Mouse (Mus musculus): Measurements from ENCODE around the gene Sh2b1. TPM values are rescaled to one million over a fixed set of nuclear protein-coding genes. Genes with fewer than 3 reads are reported as not detected.

Sh2b1 gene
- total and polyA plus RNA-seq, 2 experiments from 2014 or later, result 30.3 to 34.5 TPM

DNA sequence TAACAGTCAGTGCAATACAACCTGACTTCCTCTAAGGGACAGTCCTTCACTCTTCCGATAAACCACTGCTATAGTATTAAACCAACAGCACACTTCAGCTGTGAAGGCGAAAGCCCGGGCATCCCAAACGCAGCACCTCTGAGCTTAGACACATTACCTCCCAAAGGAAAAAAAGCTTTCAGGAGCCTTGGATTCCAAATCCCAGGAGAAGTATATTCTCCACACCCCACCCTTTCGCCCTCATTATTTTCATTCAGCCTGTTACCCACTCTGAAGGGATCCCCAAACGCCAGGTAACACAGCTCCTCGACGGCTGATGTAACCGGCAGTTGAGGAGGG lies 26.4 kb upstream of the Sh2b1 start:
- WGBS, result 3% methylated on average over 9 of the region's 9 CpGs
- H3K36me3 ChIP-seq (replicated peaks; ENCODE audit: control insufficient read depth, insufficient read depth, low read length), result peaks cover 46% of the 10 kb centered on the region
- ATAC-seq (ENCODE audit: insufficient read depth, low read depth), result no peak

GRCm38 (mm10) chr7:126499416-126499815 lies 24.2 kb upstream of the Sh2b1 start:
- no peaks in the 10 kb centered on the region for H3K27me3 ChIP-seq (ENCODE audit: control insufficient read depth, insufficient read depth, low read length)
- no peak overlapping the region for H3K4me2 ChIP-seq (ENCODE audit: low read depth, low read length)
- ATAC-seq (ENCODE audit: insufficient read depth, low read depth), result no peak
- no peak for DNase-seq (ENCODE audit: low spot score)
- peaks cover 8% of the 10 kb centered on the region; the same call in 1 of the 2 replicates for H3K4me1 ChIP-seq (ENCODE audit: control insufficient read depth, insufficient read depth)
- H3K9me3 ChIP-seq (replicated peaks; ENCODE audit: control insufficient read depth, low read length), result no peaks in the 10 kb centered on the region
- no peak overlapping the region for H3K9ac ChIP-seq (replicated peaks; ENCODE audit: low read depth, low read length)
- no peak for TF ChIP-seq EP300 (IDR thresholded peaks at IDR 0.05; ENCODE audit: low read depth)
- no peak for TF ChIP-seq CTCF (IDR thresholded peaks at IDR 0.05; ENCODE audit: low read depth)
- H3K36me3 ChIP-seq (replicated peaks; ENCODE audit: control insufficient read depth, insufficient read depth, low read length), result peaks cover 68% of the 10 kb centered on the region
- H3K27ac ChIP-seq (ENCODE audit: low read depth), result no peak overlapping the region
- no peak overlapping the region for H3K4me3 ChIP-seq (ENCODE audit: low read depth, low read length)
- WGBS, result 88% methylated on average over 7 of the region's 7 CpGs

More for the DNA sequence above, 26.4 kb upstream of the Sh2b1 start:
- no peak for DNase-seq (ENCODE audit: low spot score)
- Histone ChIP-seq H3K27me3 (ENCODE audit: control insufficient read depth, insufficient read depth, low read length) (no peaks in the 10 kb centered on the region), H3K9me3 (replicated peaks; ENCODE audit: control insufficient read depth, low read length) (no peaks in the 10 kb centered on the region), H3K9ac (replicated peaks; ENCODE audit: low read depth, low read length) (peak overlapping the region; percentile 98), H3K4me3 (ENCODE audit: low read depth, low read length) (peak overlapping the region; percentile 92), H3K4me2 (ENCODE audit: low read depth, low read length) (peak overlapping the region; percentile 93), H3K4me1 (ENCODE audit: control insufficient read depth, insufficient read depth) (peaks cover 8% of the 10 kb centered on the region; the same call in 1 of the 2 replicates), H3K27ac (ENCODE audit: low read depth) (peak overlapping the region; percentile 99)
- no peak for TF ChIP-seq CTCF (IDR thresholded peaks at IDR 0.05; ENCODE audit: low read depth)
- no peak for TF ChIP-seq EP300 (IDR thresholded peaks at IDR 0.05; ENCODE audit: low read depth)

DNA sequence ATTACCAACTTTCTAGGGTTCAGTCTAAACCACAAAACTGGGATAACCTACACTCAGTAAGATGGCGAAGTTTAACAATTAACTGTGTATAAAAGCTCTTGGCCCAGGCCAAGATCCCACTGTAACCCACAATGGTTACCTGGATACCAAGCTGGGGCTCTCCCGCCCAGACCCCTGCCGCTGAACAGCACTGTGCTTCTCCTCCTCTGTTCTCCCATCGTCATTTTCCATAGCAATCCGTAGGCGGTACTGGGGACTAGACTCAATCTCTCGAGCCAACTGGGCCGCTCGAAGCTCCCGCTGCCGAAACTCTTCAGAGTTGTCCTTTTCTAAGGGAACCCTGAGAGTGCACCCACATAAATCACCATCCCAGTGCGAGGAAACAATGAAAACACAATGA lies 22.7 kb upstream of the Sh2b1 start:
- ATAC-seq (ENCODE audit: insufficient read depth, low read depth) (no peak), DNase-seq (ENCODE audit: low spot score) (no peak)
- Histone ChIP-seq H3K9me3 (replicated peaks; ENCODE audit: control insufficient read depth, low read length) (no peaks in the 10 kb centered on the region), H3K36me3 (replicated peaks; ENCODE audit: control insufficient read depth, insufficient read depth, low read length) (peaks cover 83% of the 10 kb centered on the region), H3K4me3 (ENCODE audit: low read depth, low read length) (no peak overlapping the region), H3K27me3 (ENCODE audit: control insufficient read depth, insufficient read depth, low read length) (no peaks in the 10 kb centered on the region), H3K27ac (ENCODE audit: low read depth) (no peak overlapping the region), H3K4me2 (ENCODE audit: low read depth, low read length) (no peak overlapping the region), H3K9ac (replicated peaks; ENCODE audit: low read depth, low read length) (no peak overlapping the region), H3K4me1 (ENCODE audit: control insufficient read depth, insufficient read depth) (peaks cover 8% of the 10 kb centered on the region; the same call in 1 of the 2 replicates)
- TF ChIP-seq EP300 (IDR thresholded peaks at IDR 0.05; ENCODE audit: low read depth), result no peak
- no peak for TF ChIP-seq CTCF (IDR thresholded peaks at IDR 0.05; ENCODE audit: low read depth)
- WGBS, result 93% methylated on average over 12 of the region's 12 CpGs

DNA sequence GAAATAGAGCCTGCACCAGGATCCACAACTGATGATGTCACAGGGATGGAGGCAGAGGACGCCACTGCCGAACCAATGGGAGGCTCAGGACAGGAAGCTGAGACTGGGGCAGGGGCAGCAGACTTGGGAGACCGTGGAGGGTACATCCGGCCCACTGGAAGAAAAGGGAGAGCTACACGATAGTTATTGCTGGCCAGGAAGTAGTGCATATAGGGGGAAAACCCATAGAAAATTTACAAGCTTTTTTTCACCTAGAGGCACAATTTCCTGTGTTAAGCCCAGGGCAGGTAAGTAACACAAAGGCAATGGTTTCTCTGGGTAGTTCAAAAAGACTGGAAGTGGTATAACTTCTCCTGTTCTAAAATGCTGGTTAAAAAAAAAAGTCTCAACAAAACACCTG lies 21.3 kb upstream of the Sh2b1 start:
- peaks cover 6% of the 10 kb centered on the region; the same call in 1 of the 2 replicates for H3K4me1 ChIP-seq (ENCODE audit: control insufficient read depth, insufficient read depth)
- DNase-seq (ENCODE audit: low spot score) (no peak), ATAC-seq (ENCODE audit: insufficient read depth, low read depth) (no peak)
- H3K4me2 ChIP-seq (ENCODE audit: low read depth, low read length), result no peak overlapping the region
- no peak overlapping the region for H3K4me3 ChIP-seq (ENCODE audit: low read depth, low read length)
- 86% methylated on average over 5 of the region's 5 CpGs for WGBS
- no peak overlapping the region for H3K27ac ChIP-seq (ENCODE audit: low read depth)
- H3K36me3 ChIP-seq (replicated peaks; ENCODE audit: control insufficient read depth, insufficient read depth, low read length), result peaks cover 98% of the 10 kb centered on the region
- H3K27me3 ChIP-seq (ENCODE audit: control insufficient read depth, insufficient read depth, low read length), result no peaks in the 10 kb centered on the region
- no peaks in the 10 kb centered on the region for H3K9me3 ChIP-seq (replicated peaks; ENCODE audit: control insufficient read depth, low read length)
- no peak for TF ChIP-seq EP300 (IDR thresholded peaks at IDR 0.05; ENCODE audit: low read depth)
- no peak for TF ChIP-seq CTCF (IDR thresholded peaks at IDR 0.05; ENCODE audit: low read depth)
- H3K9ac ChIP-seq (replicated peaks; ENCODE audit: low read depth, low read length), result no peak overlapping the region

DNA sequence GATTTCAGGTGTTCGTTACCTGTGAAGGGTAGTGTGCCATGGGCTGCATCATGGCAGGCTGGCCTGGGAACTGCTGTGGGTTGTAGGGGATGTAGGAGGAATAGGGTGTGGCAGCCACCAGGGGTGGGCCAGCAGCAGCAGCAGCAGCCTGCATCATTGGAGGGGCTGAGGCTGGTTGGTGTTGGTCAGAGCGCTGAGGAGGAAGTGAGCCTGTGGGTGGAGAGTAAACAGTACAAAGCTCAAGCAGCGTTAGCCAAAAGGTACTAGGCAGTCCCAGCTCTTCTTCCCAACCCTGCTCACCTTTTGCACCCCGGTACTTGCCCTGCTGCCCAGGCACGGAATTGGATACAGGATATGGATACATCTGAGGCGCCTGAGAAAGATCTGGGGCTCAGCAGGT lies 18.9 kb upstream of the Sh2b1 start:
- no peak for ATAC-seq (ENCODE audit: insufficient read depth, low read depth)
- WGBS, result 86% methylated on average over 6 of the region's 6 CpGs
- no peaks in the 10 kb centered on the region for H3K27me3 ChIP-seq (ENCODE audit: control insufficient read depth, insufficient read depth, low read length)

GRCm38 (mm10) chr7:126491973-126492372 lies 16.7 kb upstream of the Sh2b1 start:
- no peak overlapping the region for H3K9ac ChIP-seq (replicated peaks; ENCODE audit: low read depth, low read length)
- H3K36me3 ChIP-seq (replicated peaks; ENCODE audit: control insufficient read depth, insufficient read depth, low read length), result peaks cover 78% of the 10 kb centered on the region
- H3K4me3 ChIP-seq (ENCODE audit: low read depth, low read length), result no peak overlapping the region
- H3K4me1 ChIP-seq (ENCODE audit: control insufficient read depth, insufficient read depth), result peaks cover 6% of the 10 kb centered on the region; the same call in 1 of the 2 replicates
- H3K27ac ChIP-seq (ENCODE audit: low read depth), result no peak overlapping the region
- TF ChIP-seq CTCF (IDR thresholded peaks at IDR 0.05; ENCODE audit: low read depth), result no peak
- WGBS, result 46% methylated on average over 11 of the region's 11 CpGs
- DNase-seq (ENCODE audit: low spot score) (no peak), ATAC-seq (ENCODE audit: insufficient read depth, low read depth) (no peak)
- H3K27me3 ChIP-seq (ENCODE audit: control insufficient read depth, insufficient read depth, low read length), result no peaks in the 10 kb centered on the region
- H3K9me3 ChIP-seq (replicated peaks; ENCODE audit: control insufficient read depth, low read length), result no peaks in the 10 kb centered on the region
- H3K4me2 ChIP-seq (ENCODE audit: low read depth, low read length), result no peak overlapping the region

More for the DNA sequence above, 18.9 kb upstream of the Sh2b1 start:
- Histone ChIP-seq H3K4me3 (ENCODE audit: low read depth, low read length) (no peak overlapping the region), H3K36me3 (replicated peaks; ENCODE audit: control insufficient read depth, insufficient read depth, low read length) (peaks cover 97% of the 10 kb centered on the region), H3K9me3 (replicated peaks; ENCODE audit: control insufficient read depth, low read length) (no peaks in the 10 kb centered on the region), H3K4me1 (ENCODE audit: control insufficient read depth, insufficient read depth) (no peaks in the 10 kb centered on the region), H3K9ac (replicated peaks; ENCODE audit: low read depth, low read length) (no peak overlapping the region), H3K4me2 (ENCODE audit: low read depth, low read length) (no peak overlapping the region), H3K27ac (ENCODE audit: low read depth) (no peak overlapping the region)
- no peak for TF ChIP-seq EP300 (IDR thresholded peaks at IDR 0.05; ENCODE audit: low read depth)
- TF ChIP-seq CTCF (IDR thresholded peaks at IDR 0.05; ENCODE audit: low read depth), result no peak
- DNase-seq (ENCODE audit: low spot score), result no peak
